Mouse (Mus musculus): ENCODE results near the gene Hspbp1.

- TF ChIP-seq POLR2A (IDR thresholded peaks at IDR 0.05; ENCODE audit: borderline replicate concordance, low read depth, low read length) (no peak), CTCF (IDR thresholded peaks at IDR 0.05; ENCODE audit: low read depth, low read length) (no peak)
Measured at GRCm38 (mm10) chr7:4611511-4611910, 73.4 kb downstream of the Hspbp1 start.
